Comparison of ENCODE assay signal across 27 mouse cellular contexts in the genomic region with DNA sequence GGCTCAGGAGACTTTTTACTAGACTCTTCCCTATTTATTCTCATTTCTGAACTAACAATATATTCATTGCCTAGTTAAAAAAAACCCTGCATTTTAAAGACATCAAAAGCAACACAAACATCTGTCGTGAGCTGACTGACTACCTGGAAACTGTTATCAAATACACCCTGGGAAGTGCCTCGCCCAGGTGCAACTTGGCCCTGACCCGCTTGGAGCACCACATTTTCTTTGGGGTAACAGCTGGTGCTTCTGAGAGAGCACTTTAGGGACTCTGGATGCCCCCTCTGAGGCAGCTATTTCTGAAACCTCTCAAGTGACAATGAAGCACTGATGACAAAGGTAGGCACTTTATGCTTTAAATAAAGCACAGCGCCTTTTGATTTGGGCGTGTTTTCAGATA.
A peak's percentile ranks its signal among the peaks of the same experiment; 100 is the strongest.
DNase-seq lines count a peak whose midpoint lies in the region; ATAC-seq lines count a peak whose summit lies in the region.
"Had no signal": no experiment of that assay in that cellular context is flagged by ENCODE, and none has a peak within 500 bp of the region (broad histone marks: within the 10 kb centered on the region; RNA-seq: fewer than 3 reads in every experiment).

No protein-coding gene starts in this region.

- peaks cover 97% of the 10 kb centered on the region for H3K4me1 ChIP-seq in erythroblast, embryonic 14.5 days (ENCODE audit: control insufficient read depth)
- peaks cover 27% of the 10 kb centered on the region for H3K4me1 ChIP-seq in hindbrain, embryonic 15.5 days (replicated peaks)
- H3K4me1 ChIP-seq in hindbrain, embryonic 16.5 days (ENCODE audit: control insufficient read depth, insufficient read depth, low read depth, low read length): peaks cover 17% of the 10 kb centered on the region
- no peaks in the 10 kb centered on the region for H3K4me1 ChIP-seq in neural tube, embryonic 11.5 days (ENCODE audit: control insufficient read depth, insufficient read depth, low read length)
- H3K4me1 ChIP-seq in kidney, embryonic 15.5 days: peaks cover 9% of the 10 kb centered on the region; the same call in 1 of the 2 replicates

- no peak overlapping the region for H3K9ac ChIP-seq in hindbrain, embryonic 15.5 days
- H3K9ac ChIP-seq in hindbrain, embryonic 16.5 days (ENCODE audit: low read depth, low read length): no peak overlapping the region
- no peak overlapping the region for H3K9ac ChIP-seq in neural tube, embryonic 11.5 days (ENCODE audit: low read length)
- no peak overlapping the region for H3K9ac ChIP-seq in kidney, embryonic 15.5 days
- H3K9ac ChIP-seq: forebrain, embryonic 13.5 days; heart, embryonic 12.5 days had no signal

- no peaks in the 10 kb centered on the region for H3K9me3 ChIP-seq in erythroblast, embryonic 14.5 days (ENCODE audit: control insufficient read depth, low read length)
- no peaks in the 10 kb centered on the region for H3K9me3 ChIP-seq in hindbrain, embryonic 15.5 days
- H3K9me3 ChIP-seq in hindbrain, embryonic 16.5 days (ENCODE audit: control insufficient read depth, low read length): no peaks in the 10 kb centered on the region
- no peaks in the 10 kb centered on the region for H3K9me3 ChIP-seq in neural tube, embryonic 11.5 days (ENCODE audit: control insufficient read depth, low read length)
- no peaks in the 10 kb centered on the region for H3K9me3 ChIP-seq in kidney, embryonic 15.5 days (replicated peaks)
- H3K9me3 ChIP-seq: forebrain, embryonic 13.5 days; heart, embryonic 12.5 days; midbrain, embryonic 10.5 days had no signal

- no peaks in the 10 kb centered on the region for H3K27me3 ChIP-seq in erythroblast, embryonic 14.5 days (ENCODE audit: control insufficient read depth)
- no peaks in the 10 kb centered on the region for H3K27me3 ChIP-seq in hindbrain, embryonic 15.5 days
- no peaks in the 10 kb centered on the region for H3K27me3 ChIP-seq in hindbrain, embryonic 16.5 days (replicated peaks; ENCODE audit: control insufficient read depth, insufficient read depth, low read length)
- no peaks in the 10 kb centered on the region for H3K27me3 ChIP-seq in neural tube, embryonic 11.5 days (ENCODE audit: control insufficient read depth, insufficient read depth, low read length)
- H3K27me3 ChIP-seq in kidney, embryonic 15.5 days: no peaks in the 10 kb centered on the region

- ATAC-seq in erythroblast, adult 5-6 weeks (replicated peaks; ENCODE audit: low FRiP score, poor library complexity, severe bottlenecking): no peak
- ATAC-seq in hindbrain, embryonic 15.5 days (ENCODE audit: low FRiP score, low read depth): no peak
- ATAC-seq in hindbrain, embryonic 16.5 days: no peak
- no peak for ATAC-seq in neural tube, embryonic 11.5 days (ENCODE audit: insufficient read depth, low FRiP score, low TSS enrichment)
- ATAC-seq in kidney, embryonic 15.5 days (replicated peaks; ENCODE audit: low FRiP score): no peak
- ATAC-seq: forebrain, embryonic 13.5 days; hindbrain, postnatal 0 days; intestine, embryonic 16.5 days had no signal

- 0 out of 2 replicates have a peak overlapping the region, but pooled peaks have one; percentile 25 for H3K27ac ChIP-seq in hindbrain, embryonic 15.5 days (replicated peaks)
- no peak overlapping the region for H3K27ac ChIP-seq in hindbrain, embryonic 16.5 days (ENCODE audit: low read depth, low read length)
- 0 out of 2 replicates have a peak overlapping the region, but pooled peaks have one; percentile 29 for H3K27ac ChIP-seq in neural tube, embryonic 11.5 days (ENCODE audit: low read depth, low read length)
- no peak overlapping the region for H3K27ac ChIP-seq in kidney, embryonic 15.5 days
- H3K27ac ChIP-seq: forebrain, embryonic 13.5 days; gastrocnemius, adult 2 months; hindbrain, postnatal 0 days; layer of hippocampus, adult 2 months; midbrain, embryonic 10.5 days; stomach, postnatal 0 days had no signal

- WGBS in hindbrain, embryonic 15.5 days: 64% methylated on average over 5 of the region's 5 CpGs
- 69% methylated on average over 5 of the region's 5 CpGs for WGBS in hindbrain, embryonic 16.5 days
- 81% methylated on average over 5 of the region's 5 CpGs for WGBS in neural tube, embryonic 11.5 days
- 79% methylated on average over 5 of the region's 5 CpGs for WGBS in kidney, embryonic 15.5 days

- peaks cover 4% of the 10 kb centered on the region for H3K36me3 ChIP-seq in erythroblast, embryonic 14.5 days (ENCODE audit: control insufficient read depth)
- H3K36me3 ChIP-seq in hindbrain, embryonic 15.5 days: no peaks in the 10 kb centered on the region
- no peaks in the 10 kb centered on the region for H3K36me3 ChIP-seq in hindbrain, embryonic 16.5 days (ENCODE audit: control insufficient read depth, insufficient read depth, low read length)
- no peaks in the 10 kb centered on the region for H3K36me3 ChIP-seq in neural tube, embryonic 11.5 days (ENCODE audit: control insufficient read depth, insufficient read depth, low read length)
- H3K36me3 ChIP-seq in kidney, embryonic 15.5 days: no peaks in the 10 kb centered on the region
- H3K36me3 ChIP-seq: heart, embryonic 12.5 days; midbrain, embryonic 10.5 days had no signal

- H3K4me2 ChIP-seq in hindbrain, embryonic 15.5 days: no peak overlapping the region
- H3K4me2 ChIP-seq in hindbrain, embryonic 16.5 days (ENCODE audit: low read length): no peak overlapping the region
- no peak overlapping the region for H3K4me2 ChIP-seq in neural tube, embryonic 11.5 days (ENCODE audit: low read depth)
- no peak overlapping the region for H3K4me2 ChIP-seq in kidney, embryonic 15.5 days
- H3K4me2 ChIP-seq: forebrain, embryonic 13.5 days; heart, embryonic 12.5 days had no signal

- DNase-seq in neural tube, embryonic 11.5 days (ENCODE audit: low spot score): no peak
- no peak for DNase-seq in neural tube, embryonic 10.5 days (ENCODE audit: extremely low spot score, low spot score)
- DNase-seq in B cell, adult 2 months: no peak
- DNase-seq: adrenal gland, postnatal 14 days; cerebellum, adult 9-11 months; gastrocnemius, adult 2 months; heart, postnatal 10 days; kidney, adult 9 months; kidney, postnatal 25 days; layer of hippocampus, postnatal 36 days; lung, adult 18-20 months; lung, postnatal 10 days; right cerebral cortex, postnatal 14 days; thymus, adult 2 months had no signal

- H3K4me3 ChIP-seq in erythroblast, embryonic 14.5 days (replicated peaks): peak overlapping the region; percentile 48
- H3K4me3 ChIP-seq in hindbrain, embryonic 15.5 days: no peak overlapping the region
- no peak overlapping the region for H3K4me3 ChIP-seq in hindbrain, embryonic 16.5 days (ENCODE audit: low read length)
- no peak overlapping the region for H3K4me3 ChIP-seq in neural tube, embryonic 11.5 days (ENCODE audit: low read depth, low read length)
- H3K4me3 ChIP-seq in kidney, embryonic 15.5 days (replicated peaks): no peak overlapping the region
- H3K4me3 ChIP-seq: forebrain, embryonic 13.5 days; gastrocnemius, adult 2 months; heart, embryonic 12.5 days; layer of hippocampus, adult 2 months; midbrain, embryonic 10.5 days; myocyte had no signal

Comparison
In these comparisons a context has a peak if more than half of its experiments do, and no peak if none do; other contexts are left out.
1. H3K27ac ChIP-seq: peak in hindbrain, embryonic 15.5 days (single experiment) and neural tube, embryonic 11.5 days (single experiment); none in hindbrain, embryonic 16.5 days (single experiment) and kidney, embryonic 15.5 days (single experiment).